Mouse (Mus musculus): Measurements from ENCODE around the gene Pgbd1.

DNA sequence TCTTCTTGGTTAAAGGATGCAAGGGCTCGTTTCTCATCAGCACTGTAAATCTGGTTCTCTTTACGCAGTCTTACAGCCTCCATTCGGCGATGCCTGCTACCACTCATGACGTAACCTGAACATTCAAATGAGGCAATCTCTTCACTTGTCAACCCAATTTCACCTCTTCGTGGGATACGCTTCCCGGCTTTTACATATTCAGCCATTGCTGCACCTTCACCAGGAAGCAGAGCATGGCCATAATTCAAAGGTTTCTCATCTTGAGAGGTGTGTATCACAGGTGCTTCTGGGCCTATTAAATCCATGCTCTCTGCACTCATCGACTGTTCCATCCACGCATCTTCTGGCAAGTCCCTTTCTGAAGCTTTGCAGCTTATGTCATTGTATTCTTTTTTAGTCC, 26.5 kb upstream of the Pgbd1 start:
- TF ChIP-seq CTCF (IDR thresholded peaks at IDR 0.05; ENCODE audit: low read depth) (no peak), EP300 (IDR thresholded peaks at IDR 0.05; ENCODE audit: low read depth) (no peak)
